Mouse (Mus musculus): ENCODE measurements around the gene Snap23.

DNA sequence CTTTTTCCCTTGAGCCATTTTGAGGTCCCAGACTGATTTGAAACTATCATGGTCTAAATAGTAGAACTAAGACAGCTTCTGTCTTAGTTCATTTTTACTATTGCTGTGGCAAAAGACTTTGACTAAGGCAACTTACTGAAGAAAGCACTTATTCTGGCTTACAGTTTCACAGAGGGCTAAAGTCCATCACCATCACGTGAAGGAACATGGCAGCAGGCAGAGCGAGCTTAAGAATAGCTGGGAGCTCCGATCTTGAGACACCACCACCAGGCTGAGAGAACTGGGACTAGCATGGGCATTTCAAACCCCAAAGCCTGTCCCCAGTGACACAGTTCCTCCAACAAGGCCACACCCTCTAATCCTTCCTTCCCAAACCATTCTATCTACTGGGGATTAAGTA, 3.6 kb downstream of the Snap23 start:
- no peak for TF ChIP-seq POLR2A (IDR thresholded peaks at IDR 0.05; ENCODE audit: extremely low read depth, insufficient read depth, low read length)
- TF ChIP-seq CTCF (IDR thresholded peaks at IDR 0.05; ENCODE audit: extremely low read depth, insufficient read depth, low read length): no peak

Measured in cortical plate, adult 2 months (tissue).